Mouse (Mus musculus): ENCODE results near the gene Teddm1a. TPM values are rescaled to one million over a fixed set of nuclear protein-coding genes. Genes with fewer than 3 reads are reported as not detected.

The Teddm1a gene
- total RNA-seq, 2 experiments from 2014 or later = not detected

Small RNAs within 50 kb of the gene (microRNA-seq; reads per million reads assigned to microRNA genes)
- 23.9 to 29.0 reads per million in 2 experiments for gene Mir8114

Other genes with a start within 250 kb of the Teddm1a start
- 10 to 100 TPM; 60.4 to 61.1 TPM for gene Rgs8, start 238.7 kb upstream of the Teddm1a start, total RNA-seq (2021)
- gene Rgs16, start 151.4 kb upstream of the Teddm1a start, total RNA-seq (2021) = 10 to 100 TPM; 10.3 to 12.6 TPM
- gene Rnasel, start 142.3 kb upstream of the Teddm1a start, total RNA-seq (2021) = 10 to 100 TPM; 11.7 to 13.4 TPM
- 1 to 10 TPM; 1.7 to 1.9 TPM for gene Rgsl1, start 47.6 kb upstream of the Teddm1a start, total RNA-seq (2021)
- gene Teddm1b, start 17.4 kb upstream of the Teddm1a start, total RNA-seq (2021) = not detected
- 1,000 to 10,000 TPM; 1,798 to 1,811 TPM for gene Glul, start 8.2 kb downstream of the Teddm1a start, total RNA-seq (2021)
- gene Teddm2, start 8.5 kb downstream of the Teddm1a start, total RNA-seq (2021) = 1 to 10 TPM; 3.3 to 3.4 TPM

Measured in left cerebral cortex, adult 18-20 months (tissue).